Mouse (Mus musculus) myocyte (in vitro differentiated cells): ENCODE measurements around the gene Ube2l3.

Source experiments
- E2F4 ChIP-seq: IDR thresholded peaks from one replicate; pipeline ENCODE4 v1.6.1; 2011; ENCODE audit warnings: mild to moderate bottlenecking, control low read depth, moderate library complexity; ENCODE audit not compliant: insufficient read depth
- MAX ChIP-seq: IDR thresholded peaks from one replicate; pipeline ENCODE4 v1.6.1; 2011; ENCODE audit warnings: low read depth, mild to moderate bottlenecking, control low read depth
- POLR2A ChIP-seq: IDR thresholded peaks from one replicate; pipeline ENCODE4 v1.6.1; 2011; ENCODE audit warnings: low read depth, mild to moderate bottlenecking, control low read depth, moderate library complexity; ENCODE audit not compliant: insufficient read length
- POLR2AphosphoS2 ChIP-seq: IDR thresholded peaks from one replicate; pipeline ENCODE4 v1.6.1; 2011; ENCODE audit warnings: low read depth, control low read depth; ENCODE audit not compliant: insufficient read length
- SRF ChIP-seq: IDR thresholded peaks from one replicate; pipeline ENCODE4 v1.6.1; 2011; ENCODE audit warnings: low read depth; ENCODE audit not compliant: control insufficient read depth, insufficient read length
- TCF12 ChIP-seq: IDR thresholded peaks from one replicate; pipeline ENCODE4 v1.6.1; 2011; ENCODE audit warnings: mild to moderate bottlenecking, control low read depth; ENCODE audit not compliant: poor library complexity, insufficient read depth, severe bottlenecking
- USF1 ChIP-seq: IDR thresholded peaks from one replicate; pipeline ENCODE4 v1.6.1; 2011; ENCODE audit warnings: low read depth, mild to moderate bottlenecking, control low read depth, moderate library complexity

DNA sequence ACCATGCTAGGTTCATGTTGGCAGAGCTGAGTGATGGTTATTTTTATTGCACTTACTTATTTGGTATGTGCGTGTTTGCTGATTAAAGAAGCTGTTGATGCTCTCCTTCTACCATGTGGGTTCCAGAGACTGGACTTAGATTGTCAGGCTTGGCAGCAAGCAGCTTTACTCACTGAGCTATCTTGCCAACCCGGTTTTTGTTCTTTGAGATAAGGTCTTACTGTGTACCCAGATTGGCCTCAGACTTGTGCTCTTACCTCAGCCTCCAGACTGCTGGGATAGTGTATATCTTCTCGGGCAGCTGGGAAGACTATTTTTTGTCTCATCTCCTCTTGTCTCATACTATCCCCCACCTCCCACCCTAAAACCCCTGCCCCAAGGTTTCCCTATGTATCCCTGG, 35.2 kb upstream of the Ube2l3 start:
- TF ChIP-seq SRF (no peak), MAX (no peak), TCF12 (no peak), E2F4 (no peak), POLR2AphosphoS2 (no peak), POLR2A (no peak), USF1 (no peak)
